Mouse (Mus musculus) thymus, adult 2 months (tissue): ENCODE results near the gene 4930568D16Rik.

Source experiments
- CTCF ChIP-seq: fragments of 200-500 bp; IDR thresholded peaks from 2 replicates; pipeline ENCODE4 v1.5.1; 2012; ENCODE audit warnings: mild to moderate bottlenecking, control low read depth, low read length, moderate library complexity, borderline replicate concordance; ENCODE audit not compliant: control insufficient read depth, poor library complexity, insufficient read depth; ENCODE audit errors: extremely low read depth
- POLR2A ChIP-seq: fragments of 200-500 bp; IDR thresholded peaks from 2 replicates; pipeline ENCODE4 v1.6.1; 2012; ENCODE audit warnings: mild to moderate bottlenecking, low read length, control low read depth, moderate library complexity; ENCODE audit not compliant: control insufficient read depth, poor library complexity, insufficient read depth; ENCODE audit errors: extremely low read depth

- no peak for TF ChIP-seq CTCF
- TF ChIP-seq POLR2A: no peak
These were observed 41.6 kb downstream of the 4930568D16Rik start for GRCm38 (mm10) chr2:35325930-35326329.
